Mouse (Mus musculus) mesoderm, embryonic 11.5 days (tissue): ENCODE measurements around the gene Sgce.
"Not testable (repeated sequence)": the region's sequence is repeated elsewhere in the genome, so short reads cannot be mapped to it uniquely, and the experiment has no call there.

Source experiments
- DNase-seq: peaks from one replicate; pipeline ENCODE4 v3.0.0-alpha.2; 2012; ENCODE audit warnings: low read depth, low spot score

Sgce gene

GRCm38 (mm10) chr6:4722739-4723138 lies 24.3 kb downstream of the Sgce start:
- no peak for DNase-seq

GRCm38 (mm10) chr6:4722142-4722541 lies 24.9 kb downstream of the Sgce start:
- DNase-seq, result no peak

GRCm38 (mm10) chr6:4717344-4717743 lies 29.7 kb downstream of the Sgce start:
- DNase-seq, result no peak

- no peak for DNase-seq
These were observed 30.8 kb downstream of the Sgce start for GRCm38 (mm10) chr6:4716171-4716570.

GRCm38 (mm10) chr6:4708971-4709370 lies 38.0 kb downstream of the Sgce start:
- DNase-seq, result no peak

GRCm38 (mm10) chr6:4706415-4706814 lies 40.6 kb downstream of the Sgce start:
- DNase-seq, result no peak

- no peak for DNase-seq
These were observed 43.1 kb downstream of the Sgce start for GRCm38 (mm10) chr6:4703908-4704307.

- peak; percentile 41 for DNase-seq
These were observed 45.4 kb downstream of the Sgce start for GRCm38 (mm10) chr6:4701641-4702040.

GRCm38 (mm10) chr6:4695778-4696177 lies 51.2 kb downstream of the Sgce start:
- DNase-seq, result no peak

GRCm38 (mm10) chr6:4694672-4695231 lies 52.3 kb downstream of the Sgce start:
- DNase-seq, result no peak

GRCm38 (mm10) chr6:4693544-4693943 lies 53.5 kb downstream of the Sgce start:
- no peak for DNase-seq

- DNase-seq, result no peak
These were observed 56.6 kb downstream of the Sgce start for GRCm38 (mm10) chr6:4690438-4690837.

GRCm38 (mm10) chr6:4684706-4685340 lies 62.2 kb downstream of the Sgce start:
- DNase-seq, result no peak

GRCm38 (mm10) chr6:4680576-4680975 lies 66.4 kb downstream of the Sgce start:
- DNase-seq, result no peak

- DNase-seq, result no peak
These were observed 67.0 kb downstream of the Sgce start for GRCm38 (mm10) chr6:4679981-4680380.

- DNase-seq, result peak; percentile 15
These were observed 69.6 kb downstream of the Sgce start for GRCm38 (mm10) chr6:4677356-4677761.

- DNase-seq, result no peak
These were observed 81.9 kb downstream of the Sgce start for GRCm38 (mm10) chr6:4665154-4665553.

GRCm38 (mm10) chr6:4664313-4664712 lies 82.7 kb downstream of the Sgce start:
- no peak for DNase-seq

GRCm38 (mm10) chr6:4663516-4663915 lies 83.5 kb downstream of the Sgce start:
- no peak for DNase-seq

- no peak for DNase-seq
These were observed 88.1 kb downstream of the Sgce start for GRCm38 (mm10) chr6:4658861-4659260.

- no peak for DNase-seq
These were observed 91.1 kb downstream of the Sgce start for GRCm38 (mm10) chr6:4655924-4656323.

GRCm38 (mm10) chr6:4655466-4655865 lies 91.5 kb downstream of the Sgce start:
- no peak for DNase-seq

- not testable (repeated sequence) for DNase-seq
These were observed 93.3 kb downstream of the Sgce start for GRCm38 (mm10) chr6:4653741-4654140.
